Comparison of ENCODE assay signal across 8 mouse cellular contexts in genomic region chr5:149039825-149040224, GRCm38 (mm10). TPM values are rescaled to one million over a fixed set of nuclear protein-coding genes. Genes with fewer than 3 reads are reported as not detected.
DNase-seq lines count a peak whose midpoint lies in the region; ATAC-seq and TF ChIP-seq lines count a peak whose summit lies in the region.
"Had no signal": no experiment of that assay in that cellular context is flagged by ENCODE, and none has a peak within 500 bp of the region (broad histone marks: within the 10 kb centered on the region; RNA-seq: fewer than 3 reads in every experiment).

No protein-coding gene starts in this region.

- peak; percentile 72 for TF ChIP-seq CTCF in G1E (IDR thresholded peaks at IDR 0.05; ENCODE audit: low read depth, low read length)

- no peak overlapping the region for H3K4me2 ChIP-seq in kidney, embryonic 14.5 days (replicated peaks; ENCODE audit: low read depth, low read length)

- no peaks in the 10 kb centered on the region for H3K36me3 ChIP-seq in kidney, embryonic 14.5 days (ENCODE audit: control insufficient read depth, insufficient read depth, low read length)
- peaks cover 6% of the 10 kb centered on the region for H3K36me3 ChIP-seq in G1E (replicated peaks)

- H3K27ac ChIP-seq in kidney, embryonic 14.5 days (ENCODE audit: low read depth, low read length) = no peak overlapping the region

- peak; percentile 59 to 61 for DNase-seq in kidney, postnatal 4 days
- no peak for DNase-seq in G1E (ENCODE audit: low spot score)
- peak; percentile 66 for DNase-seq in c-Kit-positive CD71-positive TER-119-positive erythroid progenitor cells, embryonic 14.5 days (ENCODE audit: low spot score)
- DNase-seq in retina, postnatal 1 day = peak; percentile 55
- no peak for DNase-seq in gastrocnemius, postnatal 4 days (ENCODE audit: low spot score in 2 of 2)

- WGBS in kidney, embryonic 14.5 days = 91% methylated on average over 5 of the region's 5 CpGs

- H3K4me1 ChIP-seq in kidney, embryonic 14.5 days (ENCODE audit: control insufficient read depth, insufficient read depth, low read length) = no peaks in the 10 kb centered on the region
- no peaks in the 10 kb centered on the region for H3K4me1 ChIP-seq in G1E (ENCODE audit: insufficient read depth, low read depth, low read length)

- ATAC-seq in kidney, embryonic 14.5 days (ENCODE audit: low FRiP score, low TSS enrichment) = no peak
- peak; percentile 68 for ATAC-seq in G1E (ENCODE audit: extremely low read depth, insufficient number of reproducible peaks, low FRiP score, poor library complexity, severe bottlenecking)
- no peak for ATAC-seq in frontal cortex, adult (ENCODE audit: low TSS enrichment)

- peaks cover 8% of the 10 kb centered on the region; the same call in 1 of the 2 replicates for H3K9me3 ChIP-seq in kidney, embryonic 14.5 days (ENCODE audit: control insufficient read depth, low read length)
- H3K9me3 ChIP-seq in G1E (replicated peaks) = no peaks in the 10 kb centered on the region

- no peak overlapping the region for H3K9ac ChIP-seq in kidney, embryonic 14.5 days (ENCODE audit: low read depth, low read length)

- no peaks in the 10 kb centered on the region for H3K27me3 ChIP-seq in kidney, embryonic 14.5 days (ENCODE audit: control insufficient read depth, insufficient read depth, low read length)
- peaks cover 2% of the 10 kb centered on the region; the same call in 1 of the 2 replicates for H3K27me3 ChIP-seq in G1E (ENCODE audit: insufficient read depth, low read length)

- no peak overlapping the region for H3K4me3 ChIP-seq in kidney, embryonic 14.5 days (ENCODE audit: low read length)
- H3K4me3 ChIP-seq in G1E (ENCODE audit: low read depth, low read length) = no peak overlapping the region

RNA-seq across cellular contexts. Expression of gene Gm42791, which starts 44.9 kb away (rescaled TPM):
- polyA plus RNA-seq in kidney, embryonic 14.5 days (2014; fragmentation: Nextera tagmentation; extraction: Ambion mirVana) = 0.47 TPM in 1 of 2 replicates, not detected in the other
- total RNA-seq in G1E (2014; fragmentation: Nextera tagmentation) (not detected in 2 replicates), G1E (2017) (not detected in 2 replicates)
- not detected in 2 replicates for polyA plus RNA-seq in G1E (2012)
- total RNA-seq in gastrocnemius, postnatal 4 days (2021) = 1 to 10 TPM; 1.5 to 3.6 TPM
- polyA plus RNA-seq: stomach, embryonic 14.5 days had no signal

Comparison
In these comparisons a context has a peak if more than half of its experiments do, and no peak if none do; other contexts are left out.
1. DNase-seq: peak in kidney, postnatal 4 days (2 of 2), c-Kit-positive CD71-positive TER-119-positive erythroid progenitor cells, embryonic 14.5 days (single experiment) and retina, postnatal 1 day (single experiment); none in G1E (single experiment) and gastrocnemius, postnatal 4 days (0 of 2).